Mouse (Mus musculus): ENCODE measurements at regions not wholly inside any gene's neighbourhood (a gene's known extent, or its start where the extent isn't known, plus 50 kb on each side); places are given as distances from the start of the nearest gene placed in this dataset.

DNA sequence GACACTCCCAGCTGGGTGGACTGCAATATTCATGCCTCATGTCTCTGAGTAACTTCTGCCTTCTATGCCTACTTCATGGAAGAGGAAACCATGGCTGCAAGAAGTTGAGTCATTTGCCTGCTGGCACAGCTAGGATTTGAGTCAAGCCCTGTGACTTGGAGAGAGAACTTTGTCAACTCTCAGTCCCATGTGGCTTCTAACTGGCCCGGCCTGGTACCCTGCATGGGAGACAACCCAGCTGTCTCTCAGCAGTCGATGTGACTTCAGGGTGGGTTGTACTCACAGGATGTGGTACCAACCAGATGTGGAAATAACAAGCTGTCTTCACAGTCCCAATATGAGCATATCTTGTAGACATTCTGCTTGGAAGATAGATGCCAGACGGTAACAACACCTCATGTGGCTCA lies 118.6 kb downstream of the 1810010D01Rik start:
- no peak for DNase-seq (ENCODE audit: low read depth, low spot score)
- Histone ChIP-seq H3K36me3 (ENCODE audit: control insufficient read depth, insufficient read depth, low read length, poor library complexity, severe bottlenecking) (no peaks in the 10 kb centered on the region), H3K27me3 (ENCODE audit: control insufficient read depth, insufficient read depth, low read length, poor library complexity, severe bottlenecking) (no peaks in the 10 kb centered on the region)

DNA sequence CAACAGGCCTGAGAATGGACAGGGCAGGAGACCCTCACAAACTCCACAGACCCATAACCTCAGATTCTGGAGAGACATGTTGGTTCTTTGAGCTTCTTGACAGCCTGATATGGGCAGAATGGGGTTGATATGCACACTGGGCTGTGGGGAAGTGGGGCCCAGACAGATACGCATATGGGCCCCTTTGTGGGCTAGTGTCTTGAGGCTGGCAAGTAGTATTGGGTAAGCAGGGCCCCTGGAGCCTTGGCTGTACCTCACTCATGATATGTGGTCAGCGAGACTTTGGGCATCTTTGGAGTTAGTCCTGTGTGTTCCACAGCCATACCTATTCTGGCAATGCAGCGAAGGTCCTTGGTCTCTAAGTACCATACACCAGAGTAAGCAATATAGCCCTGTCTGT lies 119.3 kb downstream of the 1810010D01Rik start:
- no peak for DNase-seq (ENCODE audit: low read depth, low spot score)
- H3K27me3 ChIP-seq (ENCODE audit: control insufficient read depth, insufficient read depth, low read length, poor library complexity, severe bottlenecking) = no peaks in the 10 kb centered on the region
- no peaks in the 10 kb centered on the region for H3K36me3 ChIP-seq (ENCODE audit: control insufficient read depth, insufficient read depth, low read length, poor library complexity, severe bottlenecking)

DNA sequence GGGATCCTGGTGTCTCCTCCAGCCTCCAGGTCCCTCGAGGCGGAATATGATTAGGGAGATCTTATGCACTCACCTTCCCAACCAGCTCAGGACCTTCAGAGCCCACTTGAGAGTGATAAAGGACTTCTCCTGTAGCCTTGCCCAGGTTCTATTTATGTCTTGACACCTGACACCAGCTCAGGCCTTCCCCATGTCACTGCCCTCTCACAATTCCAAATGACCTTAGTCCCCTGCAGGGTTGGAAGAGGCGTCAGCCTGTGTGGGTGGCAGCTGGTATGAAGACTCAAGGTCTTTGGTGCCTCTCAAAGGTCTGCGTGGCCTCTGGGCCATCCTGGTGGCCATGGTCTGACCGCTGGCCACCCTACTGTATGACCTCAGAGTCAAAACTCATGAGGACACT lies 120.1 kb downstream of the 1810010D01Rik start:
- Histone ChIP-seq H3K27me3 (ENCODE audit: control insufficient read depth, insufficient read depth, low read length, poor library complexity, severe bottlenecking) (no peaks in the 10 kb centered on the region), H3K36me3 (ENCODE audit: control insufficient read depth, insufficient read depth, low read length, poor library complexity, severe bottlenecking) (no peaks in the 10 kb centered on the region)
- no peak for DNase-seq (ENCODE audit: low read depth, low spot score)

DNA sequence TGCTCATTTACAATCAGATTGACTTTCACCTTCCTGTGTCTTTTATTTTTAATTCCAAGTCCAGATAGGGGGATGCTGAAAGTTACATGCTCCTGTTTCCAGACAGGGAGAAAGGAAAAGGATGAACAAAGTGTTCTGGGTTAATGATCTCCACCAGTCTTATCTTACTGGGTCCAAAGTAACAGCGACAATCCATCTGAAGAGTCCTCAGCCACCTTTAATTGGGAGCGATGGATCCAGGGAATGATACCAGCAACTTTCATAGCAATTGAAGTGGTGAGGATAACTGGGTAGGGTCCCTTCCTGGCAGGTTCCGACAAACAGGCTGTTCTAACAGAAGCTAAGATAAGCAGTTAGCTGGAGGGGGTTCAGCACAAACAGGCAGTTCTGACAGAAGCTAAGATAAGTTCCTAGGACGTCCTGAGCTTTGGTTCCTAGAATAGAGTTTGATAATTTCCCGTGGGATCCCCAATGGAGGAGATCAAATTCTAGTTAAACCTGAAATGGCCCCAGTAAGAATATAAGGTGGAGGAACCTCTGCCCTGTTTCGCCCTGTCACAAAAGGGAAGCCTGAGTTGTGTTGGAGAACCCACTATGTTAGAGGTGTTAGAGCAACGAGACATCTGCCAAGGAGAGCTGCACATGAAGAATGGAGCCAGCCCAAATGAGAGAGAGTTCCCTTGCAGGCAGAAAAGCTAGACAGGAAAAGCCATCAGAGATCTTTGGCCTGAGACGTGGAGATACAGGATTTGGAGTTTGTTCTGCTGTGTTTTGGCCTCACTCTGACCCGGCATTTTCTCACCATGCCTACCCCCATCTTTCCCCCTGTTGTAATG lies 124.8 kb downstream of the 1810010D01Rik start:
- DNase-seq (ENCODE audit: low read depth, low spot score) = no peak

DNA sequence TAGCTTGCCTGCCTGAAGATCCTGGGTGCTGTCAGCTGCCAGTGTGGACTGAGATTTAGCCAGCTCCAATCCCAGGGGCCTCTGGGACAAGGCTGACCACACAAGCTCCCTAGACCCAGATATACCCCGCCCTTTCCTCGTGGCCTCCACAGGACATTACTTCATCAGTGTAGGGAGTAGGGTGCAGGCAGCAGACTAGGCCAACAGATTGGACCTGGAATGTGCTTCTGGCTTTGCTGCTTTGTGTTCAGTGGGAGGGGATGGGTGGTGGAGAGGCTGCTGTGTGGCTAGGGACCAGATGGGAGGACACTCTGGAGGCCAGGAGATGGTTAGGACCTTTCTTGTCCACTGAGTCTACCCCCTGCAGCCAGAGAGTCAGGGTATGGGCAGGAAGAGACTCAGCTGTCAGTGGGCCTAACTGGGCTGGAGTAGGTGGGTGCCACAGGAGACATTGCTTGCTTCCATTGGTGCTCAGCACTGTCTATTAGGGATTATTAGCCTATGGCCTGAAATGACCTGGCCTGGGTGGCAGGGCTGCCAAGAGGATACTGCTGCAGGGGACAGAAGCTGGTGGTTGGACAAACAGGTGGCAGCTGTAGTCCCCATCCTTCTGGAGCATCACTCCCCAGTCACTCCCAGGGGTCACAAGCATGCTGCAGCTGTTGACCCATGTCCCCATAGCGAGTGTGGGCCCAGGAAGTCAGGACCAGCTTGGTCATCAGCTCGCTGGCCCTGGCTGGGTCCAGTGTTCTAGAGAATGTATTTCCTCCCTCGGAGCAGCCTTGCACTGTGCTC lies 132.5 kb upstream of the Ccnd1 start:
- no peaks in the 10 kb centered on the region for H3K27me3 ChIP-seq (ENCODE audit: control insufficient read depth, insufficient read depth, low read length, poor library complexity, severe bottlenecking)
- DNase-seq (ENCODE audit: low read depth, low spot score) = no peak
- H3K36me3 ChIP-seq (ENCODE audit: control insufficient read depth, insufficient read depth, low read length, poor library complexity, severe bottlenecking) = no peaks in the 10 kb centered on the region

More for the DNA sequence above, 124.8 kb downstream of the 1810010D01Rik start:
- H3K27me3 ChIP-seq (ENCODE audit: control insufficient read depth, insufficient read depth, low read length, poor library complexity, severe bottlenecking) = no peaks in the 10 kb centered on the region
- H3K36me3 ChIP-seq (ENCODE audit: control insufficient read depth, insufficient read depth, low read length, poor library complexity, severe bottlenecking) = no peaks in the 10 kb centered on the region

DNA sequence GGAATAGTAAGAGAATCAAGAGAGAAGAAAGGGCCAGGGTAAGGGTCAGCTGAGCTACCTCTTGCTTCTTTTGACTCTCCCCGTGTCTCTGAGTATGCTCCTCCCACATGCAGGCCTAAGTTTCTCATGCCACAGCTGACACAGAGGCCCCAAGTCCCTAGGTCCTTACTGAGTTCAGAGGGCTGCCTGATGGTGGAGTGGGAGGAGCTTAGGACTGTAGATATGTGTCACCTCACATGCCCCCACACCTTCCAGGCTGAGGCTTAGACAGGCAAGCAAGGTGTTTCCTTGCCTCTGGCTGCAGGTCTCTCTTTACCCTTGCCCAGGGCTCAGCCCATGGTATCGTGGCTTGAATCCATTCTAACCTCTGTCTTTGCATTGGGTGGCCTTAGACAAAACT lies 131.8 kb upstream of the Ccnd1 start:
- DNase-seq (ENCODE audit: low read depth, low spot score) = no peak

DNA sequence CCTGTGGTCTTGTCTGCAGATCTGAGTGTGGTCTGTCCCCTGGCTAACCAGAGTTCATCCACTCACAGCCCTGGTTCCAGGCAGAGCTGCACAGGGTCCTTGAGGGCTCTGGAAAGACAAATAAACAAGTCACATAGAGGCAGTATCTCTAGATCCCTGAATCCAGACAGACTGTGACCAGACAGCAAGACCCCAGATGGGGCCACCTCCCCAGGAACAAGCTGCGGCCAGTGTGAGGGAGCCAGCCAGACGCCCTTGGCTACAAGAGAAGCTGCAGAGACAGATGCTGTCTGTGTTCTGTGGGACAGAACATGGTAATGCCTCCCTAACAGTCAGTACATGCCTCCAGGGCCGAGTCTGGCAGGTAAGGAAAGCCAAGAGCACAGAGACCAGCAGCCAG lies 127.6 kb upstream of the Ccnd1 start:
- no peak for DNase-seq (ENCODE audit: low read depth, low spot score)
- Histone ChIP-seq H3K27me3 (ENCODE audit: control insufficient read depth, insufficient read depth, low read length, poor library complexity, severe bottlenecking) (no peaks in the 10 kb centered on the region), H3K36me3 (ENCODE audit: control insufficient read depth, insufficient read depth, low read length, poor library complexity, severe bottlenecking) (no peaks in the 10 kb centered on the region)

More for the DNA sequence above, 131.8 kb upstream of the Ccnd1 start:
- no peaks in the 10 kb centered on the region for H3K36me3 ChIP-seq (ENCODE audit: control insufficient read depth, insufficient read depth, low read length, poor library complexity, severe bottlenecking)
- no peaks in the 10 kb centered on the region for H3K27me3 ChIP-seq (ENCODE audit: control insufficient read depth, insufficient read depth, low read length, poor library complexity, severe bottlenecking)

DNA sequence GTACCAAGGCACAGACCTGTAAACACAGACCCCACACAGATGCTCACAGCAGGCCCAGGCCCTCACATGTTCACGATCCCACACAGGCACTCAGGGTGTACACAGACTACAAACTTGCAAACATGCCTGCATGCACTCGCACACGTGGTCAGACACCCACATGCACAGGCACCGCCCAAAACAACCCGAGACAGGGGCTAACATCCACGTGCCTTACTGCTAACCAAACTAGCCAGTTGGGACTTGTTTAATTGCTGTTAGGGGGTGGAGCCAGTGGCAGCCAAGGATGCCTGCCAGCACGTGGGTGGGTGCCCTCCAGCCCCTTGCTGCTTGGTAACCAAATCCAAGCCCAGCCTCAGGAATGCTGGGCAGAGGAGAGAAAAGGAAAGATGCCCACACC lies 116.6 kb upstream of the Ccnd1 start:
- DNase-seq (ENCODE audit: low read depth, low spot score) = no peak
- Histone ChIP-seq H3K27me3 (ENCODE audit: control insufficient read depth, insufficient read depth, low read length, poor library complexity, severe bottlenecking) (no peaks in the 10 kb centered on the region), H3K36me3 (ENCODE audit: control insufficient read depth, insufficient read depth, low read length, poor library complexity, severe bottlenecking) (no peaks in the 10 kb centered on the region)

DNA sequence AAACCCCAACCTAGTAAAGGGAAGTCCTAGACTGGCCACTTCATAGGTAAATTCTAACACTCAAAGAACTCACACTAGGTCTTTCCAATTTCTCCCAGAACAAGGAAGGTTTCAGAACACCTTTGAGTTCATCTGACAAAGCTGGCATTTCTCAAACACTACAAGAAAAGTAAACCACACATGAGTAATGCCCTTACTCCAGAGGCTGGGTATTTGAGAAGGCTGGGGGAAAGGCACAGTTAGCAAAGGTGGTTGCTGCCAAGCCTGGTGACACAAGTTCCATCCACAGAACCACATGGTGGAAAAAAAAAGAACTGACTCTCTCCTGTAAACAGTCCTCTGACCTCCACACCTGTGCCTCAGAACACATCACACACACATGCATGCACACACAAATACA lies 111.9 kb upstream of the Ccnd1 start:
- no peaks in the 10 kb centered on the region for H3K36me3 ChIP-seq (ENCODE audit: control insufficient read depth, insufficient read depth, low read length, poor library complexity, severe bottlenecking)
- no peak for DNase-seq (ENCODE audit: low read depth, low spot score)

DNA sequence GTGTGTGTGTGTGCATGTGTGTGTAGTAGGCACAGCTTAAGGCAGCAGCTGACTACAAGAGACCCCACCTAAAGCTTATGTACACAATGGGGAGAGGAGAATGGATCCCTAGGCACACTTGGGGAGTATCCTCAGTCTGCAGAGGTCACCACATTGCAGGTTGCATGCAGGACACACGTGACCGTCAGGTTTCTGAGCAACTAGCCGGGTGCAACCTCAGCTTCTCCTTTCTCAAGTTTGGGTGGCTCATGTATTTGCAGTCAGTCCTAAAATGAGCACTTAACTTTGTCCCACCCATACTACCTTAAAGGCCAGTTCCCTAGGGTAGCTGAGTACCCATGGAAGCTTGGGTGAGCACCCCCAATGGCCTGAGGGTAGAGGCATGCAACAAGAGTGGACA lies 111.0 kb upstream of the Ccnd1 start:
- Histone ChIP-seq H3K27me3 (ENCODE audit: control insufficient read depth, insufficient read depth, low read length, poor library complexity, severe bottlenecking) (no peaks in the 10 kb centered on the region), H3K36me3 (ENCODE audit: control insufficient read depth, insufficient read depth, low read length, poor library complexity, severe bottlenecking) (no peaks in the 10 kb centered on the region)
- DNase-seq (ENCODE audit: low read depth, low spot score) = no peak

More for the DNA sequence above, 111.9 kb upstream of the Ccnd1 start:
- no peaks in the 10 kb centered on the region for H3K27me3 ChIP-seq (ENCODE audit: control insufficient read depth, insufficient read depth, low read length, poor library complexity, severe bottlenecking)

DNA sequence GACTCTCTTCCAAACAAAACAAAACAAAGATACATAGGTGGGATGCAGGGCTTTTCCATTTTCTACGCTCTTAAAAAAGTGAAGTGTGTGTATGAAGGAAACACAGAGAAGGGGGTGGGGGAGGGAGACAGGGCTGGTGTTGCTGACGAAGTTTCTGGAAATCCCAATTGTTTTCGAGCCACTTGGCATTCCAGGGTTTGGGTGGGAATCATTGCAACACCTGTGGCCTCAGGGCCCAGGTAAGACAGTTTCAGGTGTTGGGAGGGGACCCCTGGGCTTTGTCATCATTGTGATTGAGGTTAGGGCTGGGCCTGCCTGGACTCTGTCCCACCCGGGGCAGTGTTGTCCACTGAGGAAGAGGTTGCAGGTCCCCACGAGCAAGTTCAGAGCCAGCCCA lies 108.8 kb upstream of the Ccnd1 start:
- no peaks in the 10 kb centered on the region for H3K36me3 ChIP-seq (ENCODE audit: control insufficient read depth, insufficient read depth, low read length, poor library complexity, severe bottlenecking)

DNA sequence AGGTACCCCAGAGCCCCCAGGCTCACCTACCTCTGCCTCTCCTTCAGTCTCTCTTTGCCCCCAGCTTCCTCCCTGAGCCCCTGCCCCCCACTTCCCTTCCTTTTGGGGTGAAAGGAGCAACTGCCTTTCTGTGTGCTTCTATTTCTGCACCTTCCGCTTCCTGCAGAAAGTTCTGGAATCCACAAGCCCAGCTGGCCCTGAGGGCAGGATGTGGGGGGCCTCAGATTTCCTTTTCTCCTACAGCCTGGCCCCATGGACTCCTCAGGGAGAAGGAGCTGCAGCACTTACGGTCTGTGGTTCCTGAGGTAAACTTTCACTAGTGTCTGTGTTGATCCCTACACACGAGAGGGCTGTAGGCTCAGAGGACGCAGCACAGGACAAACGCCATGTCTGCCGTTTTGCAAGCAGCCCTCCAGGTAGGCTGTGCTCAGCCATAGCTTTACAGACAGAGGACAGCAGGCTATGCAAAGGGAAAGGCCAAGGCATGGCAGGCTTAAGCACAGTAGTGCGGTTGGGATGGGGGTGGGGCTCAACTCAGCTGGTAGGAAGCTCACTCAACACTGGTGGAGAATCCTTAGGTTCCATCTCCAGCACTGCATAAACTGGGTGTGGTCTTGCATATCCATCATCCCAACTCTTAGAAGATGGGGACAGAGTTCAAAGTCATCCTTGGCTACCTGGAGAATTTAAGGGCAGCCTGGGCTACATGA lies 108.2 kb upstream of the Ccnd1 start:
- Histone ChIP-seq H3K36me3 (ENCODE audit: control insufficient read depth, insufficient read depth, low read length, poor library complexity, severe bottlenecking) (no peaks in the 10 kb centered on the region), H3K27me3 (ENCODE audit: control insufficient read depth, insufficient read depth, low read length, poor library complexity, severe bottlenecking) (no peaks in the 10 kb centered on the region)
- no peak for DNase-seq (ENCODE audit: low read depth, low spot score)

More for the DNA sequence above, 108.8 kb upstream of the Ccnd1 start:
- no peaks in the 10 kb centered on the region for H3K27me3 ChIP-seq (ENCODE audit: control insufficient read depth, insufficient read depth, low read length, poor library complexity, severe bottlenecking)
- DNase-seq (ENCODE audit: low read depth, low spot score) = no peak

DNA sequence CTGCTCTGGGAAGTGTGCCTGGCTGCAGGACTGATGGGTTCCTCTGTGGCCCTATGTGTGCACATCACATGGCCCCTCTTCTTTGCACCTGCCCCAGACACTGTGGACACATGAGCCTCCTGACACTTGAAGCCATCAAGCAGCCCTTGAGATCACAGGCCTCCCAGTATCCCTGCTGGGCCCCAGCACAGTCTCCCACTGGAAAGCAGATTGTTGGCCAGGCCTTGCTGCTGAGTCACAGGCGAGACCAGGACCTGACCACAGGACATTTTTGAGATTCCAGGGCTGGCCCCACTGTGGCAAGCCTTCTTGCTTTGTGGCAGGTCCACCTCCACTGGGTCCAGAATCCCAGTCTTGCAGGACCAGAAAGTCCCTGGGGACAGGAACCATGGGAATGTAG lies 105.5 kb upstream of the Ccnd1 start:
- no peak for DNase-seq (ENCODE audit: low read depth, low spot score)
- H3K27me3 ChIP-seq (ENCODE audit: control insufficient read depth, insufficient read depth, low read length, poor library complexity, severe bottlenecking) = no peaks in the 10 kb centered on the region
- H3K36me3 ChIP-seq (ENCODE audit: control insufficient read depth, insufficient read depth, low read length, poor library complexity, severe bottlenecking) = no peaks in the 10 kb centered on the region

DNA sequence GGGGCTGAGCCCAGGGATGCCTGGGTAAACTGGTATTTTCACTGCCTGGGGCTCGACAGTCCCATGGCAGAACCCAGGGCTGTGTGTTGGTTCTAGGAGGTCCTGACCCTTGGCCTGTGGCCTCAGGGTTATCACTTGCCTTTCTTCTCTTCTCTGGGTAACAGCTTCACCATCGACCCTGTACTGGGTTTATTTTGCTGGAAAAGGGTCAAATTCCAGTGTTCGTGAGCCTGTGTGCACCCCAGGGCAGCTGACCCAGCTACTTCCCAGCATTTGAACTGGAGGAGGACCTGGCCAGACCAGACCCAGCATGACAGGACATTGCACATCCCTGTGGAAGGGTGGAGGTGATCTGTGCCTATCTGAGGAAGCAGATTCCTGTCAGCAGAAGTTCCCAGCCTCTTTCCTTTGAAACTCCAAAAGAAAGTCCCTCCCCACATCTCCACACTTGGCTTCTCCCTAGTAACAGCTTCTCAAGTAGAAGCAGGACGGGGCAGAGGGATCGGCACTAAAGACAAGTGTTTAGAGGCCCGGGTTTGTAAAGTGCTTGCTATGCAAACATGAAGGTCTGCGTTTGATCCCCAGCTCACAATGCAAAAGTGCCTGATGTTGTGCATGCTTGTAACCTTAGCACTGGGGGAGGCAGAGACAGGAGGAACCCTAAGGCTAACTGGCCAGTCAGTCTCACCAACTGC lies 103.9 kb upstream of the Ccnd1 start:
- H3K36me3 ChIP-seq (ENCODE audit: control insufficient read depth, insufficient read depth, low read length, poor library complexity, severe bottlenecking) = no peaks in the 10 kb centered on the region
- DNase-seq (ENCODE audit: low read depth, low spot score) = no peak
- no peaks in the 10 kb centered on the region for H3K27me3 ChIP-seq (ENCODE audit: control insufficient read depth, insufficient read depth, low read length, poor library complexity, severe bottlenecking)

Measured in splenic B cell, adult 2 months (primary cell).